Mouse (Mus musculus): ENCODE measurements at regions not wholly inside any gene's neighbourhood (a gene's known extent, or its start where the extent isn't known, plus 50 kb on each side); places are given as distances from the start of the nearest gene placed in this dataset.

- no peak overlapping the region for H3K4me3 ChIP-seq (ENCODE audit: control insufficient read depth in 1 of 2, insufficient read depth in 1 of 2, low read depth in 2 of 2, low read length in 2 of 2)
- no peaks in the 10 kb centered on the region for H3K4me1 ChIP-seq (ENCODE audit: control insufficient read depth in 1 of 2, insufficient read depth in 2 of 2, low read length in 2 of 2)
- H3K9me3 ChIP-seq (replicated peaks; ENCODE audit: insufficient read depth, low read length), result no peaks in the 10 kb centered on the region
- no peaks in the 10 kb centered on the region for H3K36me3 ChIP-seq (ENCODE audit: control insufficient read depth in 1 of 2, insufficient read depth in 2 of 2, low read length in 2 of 2)
- DNase-seq (ENCODE audit: low read depth, low spot score), result no peak
- H3K9ac ChIP-seq (ENCODE audit: control insufficient read depth, low read depth, low read length, poor library complexity, severe bottlenecking), result no peak overlapping the region
- TF ChIP-seq ELF1 (IDR thresholded peaks at IDR 0.05; ENCODE audit: low read depth, low read length) (no peak), RCOR1 (IDR thresholded peaks at IDR 0.05; ENCODE audit: low read depth, low read length) (no peak), MAZ (IDR thresholded peaks at IDR 0.05; ENCODE audit: low read depth, low read length) (no peak), TCF12 (IDR thresholded peaks at IDR 0.05; ENCODE audit: low read depth, low read length) (no peak), NELFE (IDR thresholded peaks at IDR 0.05; ENCODE audit: low read depth, low read length) (no peak), JUND (IDR thresholded peaks at IDR 0.05; ENCODE audit: low read depth, low read length) (no peak), CTCF (IDR thresholded peaks at IDR 0.05 in 2 of 3, conservative IDR thresholded peaks at IDR 0.05 in 1 of 3; ENCODE audit: control insufficient read depth in 1 of 3, insufficient read depth in 1 of 3, low read depth in 2 of 3, low read length in 3 of 3, poor library complexity in 1 of 3, severe bottlenecking in 1 of 3) (no peak), USF1 (IDR thresholded peaks at IDR 0.05; ENCODE audit: low read depth, low read length) (no peak), TBP (IDR thresholded peaks at IDR 0.05; ENCODE audit: low read depth, low read length) (no peak), MYC (IDR thresholded peaks at IDR 0.05; ENCODE audit: low read depth, low read length) (no peak), ZMIZ1 (IDR thresholded peaks at IDR 0.05; ENCODE audit: low read depth, low read length) (no peak), SIN3A (IDR thresholded peaks at IDR 0.05; ENCODE audit: low read length) (no peak), ZKSCAN1 (IDR thresholded peaks at IDR 0.05; ENCODE audit: low read depth, low read length) (no peak), POLR2A (IDR thresholded peaks at IDR 0.05; ENCODE audit: control insufficient read depth in 1 of 2, insufficient read depth in 1 of 2, low read depth in 1 of 2, low read length in 2 of 2, poor library complexity in 1 of 2) (no peak), RAD21 (IDR thresholded peaks at IDR 0.05; ENCODE audit: low read depth, low read length) (no peak), GATA1 (IDR thresholded peaks at IDR 0.05; ENCODE audit: low read depth, low read length) (no peak), POLR2AphosphoS5 (IDR thresholded peaks at IDR 0.05; ENCODE audit: borderline replicate concordance, low read depth, low read length) (no peak), CHD1 (IDR thresholded peaks at IDR 0.05; ENCODE audit: low read depth, low read length) (no peak), EP300 (IDR thresholded peaks at IDR 0.05; ENCODE audit: low read depth in 1 of 2, low read length in 2 of 2) (no peak), MXI1 (IDR thresholded peaks at IDR 0.05; ENCODE audit: low read depth, low read length) (no peak)
- H3K79me2 ChIP-seq (ENCODE audit: control insufficient read depth, insufficient read depth, low read length, poor library complexity), result no peaks in the 10 kb centered on the region
- no peaks in the 10 kb centered on the region for H3K27me3 ChIP-seq (ENCODE audit: control insufficient read depth in 1 of 2, insufficient read depth in 2 of 2, low read length in 2 of 2)
- no peak overlapping the region for H3K27ac ChIP-seq (ENCODE audit: control insufficient read depth, low read depth, low read length)
Observed at GRCm38 (mm10) chr6:106876690-106877089, 76.8 kb upstream of the Crbn start.

- TF ChIP-seq MEF2A (IDR thresholded peaks at IDR 0.05; ENCODE audit: extremely low read depth, insufficient replicate concordance, low read depth, low read length, poor library complexity, severe bottlenecking) (no peak), POLR2AphosphoS2 (IDR thresholded peaks at IDR 0.05; ENCODE audit: low read length) (no peak), ZKSCAN1 (IDR thresholded peaks at IDR 0.05; ENCODE audit: low read depth, low read length) (no peak), POLR2A (IDR thresholded peaks at IDR 0.05; ENCODE audit: control insufficient read depth in 1 of 2, insufficient read depth in 1 of 2, low read depth in 1 of 2, low read length in 2 of 2, poor library complexity in 1 of 2) (no peak), NRF1 (IDR thresholded peaks at IDR 0.05; ENCODE audit: insufficient read depth, low read depth, low read length, poor library complexity, severe bottlenecking) (no peak), CTCF (IDR thresholded peaks at IDR 0.05 in 2 of 3, conservative IDR thresholded peaks at IDR 0.05 in 1 of 3; ENCODE audit: control insufficient read depth in 1 of 3, insufficient read depth in 1 of 3, low read depth in 2 of 3, low read length in 3 of 3, poor library complexity in 1 of 3, severe bottlenecking in 1 of 3) (no peak)
- Histone ChIP-seq H3K27me3 (ENCODE audit: control insufficient read depth in 1 of 2, insufficient read depth in 2 of 2, low read length in 2 of 2) (no peaks in the 10 kb centered on the region), H3K4me1 (ENCODE audit: control insufficient read depth in 1 of 2, insufficient read depth in 2 of 2, low read length in 2 of 2) (no peaks in the 10 kb centered on the region), H3K4me3 (ENCODE audit: control insufficient read depth in 1 of 2, insufficient read depth in 1 of 2, low read depth in 2 of 2, low read length in 2 of 2) (no peak overlapping the region), H3K79me2 (ENCODE audit: control insufficient read depth, insufficient read depth, low read length, poor library complexity) (no peaks in the 10 kb centered on the region), H3K9ac (ENCODE audit: control insufficient read depth, low read depth, low read length, poor library complexity, severe bottlenecking) (no peak overlapping the region), H3K36me3 (ENCODE audit: control insufficient read depth in 1 of 2, insufficient read depth in 2 of 2, low read length in 2 of 2) (no peaks in the 10 kb centered on the region), H3K9me3 (replicated peaks; ENCODE audit: insufficient read depth, low read length) (no peaks in the 10 kb centered on the region), H3K27ac (ENCODE audit: control insufficient read depth, low read depth, low read length) (no peak overlapping the region)
- DNase-seq (ENCODE audit: low read depth, low spot score), result no peak
Observed at GRCm38 (mm10) chr6:106891879-106892638, 92.2 kb upstream of the Crbn start.

Measured in MEL (cell line).